In the genomic region with DNA sequence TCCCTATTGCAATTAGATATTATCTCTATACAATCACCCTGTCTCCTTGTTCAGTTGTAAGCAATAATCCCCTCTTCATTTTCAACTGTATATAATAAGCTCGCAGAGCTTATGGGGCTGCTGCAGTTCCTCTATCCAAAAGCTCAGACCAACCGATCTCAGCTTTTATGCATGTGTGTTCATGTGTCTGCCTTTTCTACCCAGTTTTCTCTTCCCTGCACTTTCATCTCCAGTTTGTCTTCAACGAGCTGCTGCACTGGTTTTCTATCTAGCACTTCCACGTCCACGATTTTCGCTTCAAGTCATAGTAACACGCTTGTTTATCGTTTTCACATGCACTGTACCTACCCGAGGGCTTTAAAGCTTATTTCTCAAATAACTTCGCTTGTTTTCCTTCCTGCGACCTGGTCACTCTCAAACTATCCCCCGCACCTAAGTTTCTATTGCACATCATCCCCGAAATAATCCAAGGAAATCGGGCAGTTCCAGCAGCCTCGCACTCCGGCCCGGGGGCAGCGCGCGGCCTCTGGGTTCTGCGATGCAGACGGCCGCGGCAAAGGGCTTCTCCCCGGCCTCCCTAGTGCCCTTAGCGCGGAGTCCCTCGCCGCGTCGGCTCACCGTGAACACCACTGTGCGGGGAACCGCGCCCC, we compare ENCODE assay signal across 7 mouse cellular contexts. TPM values are rescaled to one million over a fixed set of nuclear protein-coding genes. Genes with fewer than 3 reads are reported as not detected.
DNase-seq lines count a peak whose midpoint lies in the region; ATAC-seq and TF ChIP-seq lines count a peak whose summit lies in the region.

No protein-coding gene starts in this region.

- no peak overlapping the region; the same call in 1 of the 2 replicates for H3K27ac ChIP-seq in testis, adult 2 months (ENCODE audit: control insufficient read depth, insufficient read depth, low read depth, low read length)
- peak overlapping the region; percentile 87 for H3K27ac ChIP-seq in forebrain, embryonic 10.5 days
- peak overlapping the region; percentile 21; the same call in 1 of the 2 replicates for H3K27ac ChIP-seq in liver, embryonic 11.5 days (ENCODE audit: low read depth, low read length)
- peak overlapping the region; percentile 90; the same call in 1 of the 2 replicates for H3K27ac ChIP-seq in stomach, postnatal 0 days (replicated peaks)

- H3K4me1 ChIP-seq in testis, adult 2 months (ENCODE audit: control insufficient read depth, insufficient read depth, low read length): peaks cover 2% of the 10 kb centered on the region; the same call in 1 of the 2 replicates
- H3K4me1 ChIP-seq in forebrain, embryonic 10.5 days: peaks cover 24% of the 10 kb centered on the region
- H3K4me1 ChIP-seq in liver, embryonic 11.5 days (replicated peaks; ENCODE audit: control insufficient read depth, insufficient read depth, low read length): peaks cover 4% of the 10 kb centered on the region; the same call in 1 of the 2 replicates
- no peaks in the 10 kb centered on the region for H3K4me1 ChIP-seq in stomach, postnatal 0 days (replicated peaks; ENCODE audit: control insufficient read depth, insufficient read depth)

- TF ChIP-seq CTCF in testis, adult 2 months (IDR thresholded peaks at IDR 0.05; ENCODE audit: control insufficient read depth, insufficient read depth, insufficient replicate concordance, low read depth, low read length): no peak
- no peak for TF ChIP-seq CTCF in stomach, postnatal 0 days (IDR thresholded peaks at IDR 0.05; ENCODE audit: low read depth)

- no peak for DNase-seq in testis, postnatal 14 days (ENCODE audit: low spot score)
- no peak for DNase-seq in forebrain, embryonic 10.5 days (ENCODE audit: extremely low spot score, low spot score)
- DNase-seq in liver, embryonic 11.5 days (ENCODE audit: low spot score): no peak
- no peak for DNase-seq in stomach, postnatal 0 days (ENCODE audit: low spot score)
- no peak for DNase-seq in left cerebral cortex, adult 8-10 months (ENCODE audit: low spot score in 2 of 2)
- DNase-seq in right cerebral cortex, postnatal 4 days: no peak

- 1% methylated on average over 35 of the region's 35 CpGs for WGBS in forebrain, embryonic 10.5 days
- 1% methylated on average over 35 of the region's 35 CpGs for WGBS in liver, embryonic 11.5 days
- WGBS in stomach, postnatal 0 days: 1% methylated on average over 35 of the region's 35 CpGs

- peak overlapping the region; percentile 86 for H3K4me3 ChIP-seq in testis, adult 2 months (ENCODE audit: control insufficient read depth, low read depth, low read length)
- peak overlapping the region; percentile 89 for H3K4me3 ChIP-seq in forebrain, embryonic 10.5 days
- peak overlapping the region; percentile 89 for H3K4me3 ChIP-seq in liver, embryonic 11.5 days (ENCODE audit: low read depth, low read length)
- H3K4me3 ChIP-seq in stomach, postnatal 0 days (ENCODE audit: low read depth, low read length): peak overlapping the region; percentile 89

- TF ChIP-seq EP300 in stomach, postnatal 0 days (optimal IDR thresholded peaks at IDR 0.05): no peak

- TF ChIP-seq POLR2A in testis, adult 2 months (IDR thresholded peaks at IDR 0.05; ENCODE audit: control insufficient read depth, low read depth, low read length): no peak

- H3K27me3 ChIP-seq in testis, adult 2 months (ENCODE audit: control insufficient read depth, insufficient read depth, low read length): no peaks in the 10 kb centered on the region
- no peaks in the 10 kb centered on the region for H3K27me3 ChIP-seq in forebrain, embryonic 10.5 days (ENCODE audit: poor library complexity, severe bottlenecking)
- H3K27me3 ChIP-seq in liver, embryonic 11.5 days (replicated peaks; ENCODE audit: control insufficient read depth, insufficient read depth, low read length): no peaks in the 10 kb centered on the region
- H3K27me3 ChIP-seq in stomach, postnatal 0 days (ENCODE audit: control insufficient read depth, insufficient read depth, low read length): no peaks in the 10 kb centered on the region

- ATAC-seq in liver, embryonic 11.5 days (replicated peaks; ENCODE audit: low FRiP score): no peak; the same call in 1 of the 2 replicates
- ATAC-seq in stomach, postnatal 0 days (ENCODE audit: low FRiP score, low TSS enrichment): no peak

- peak overlapping the region; percentile 83 for H3K4me2 ChIP-seq in liver, embryonic 11.5 days
- H3K4me2 ChIP-seq in stomach, postnatal 0 days (replicated peaks; ENCODE audit: low read depth): peak overlapping the region; percentile 92

- peak overlapping the region; percentile 79 for H3K9ac ChIP-seq in liver, embryonic 11.5 days (ENCODE audit: low read depth, low read length)
- peak overlapping the region; percentile 76 for H3K9ac ChIP-seq in stomach, postnatal 0 days (ENCODE audit: low read length)

- no peaks in the 10 kb centered on the region for H3K9me3 ChIP-seq in forebrain, embryonic 10.5 days
- H3K9me3 ChIP-seq in liver, embryonic 11.5 days (ENCODE audit: control insufficient read depth, low read length): no peaks in the 10 kb centered on the region
- no peaks in the 10 kb centered on the region for H3K9me3 ChIP-seq in stomach, postnatal 0 days (ENCODE audit: control insufficient read depth, low read length)

- no peaks in the 10 kb centered on the region for H3K36me3 ChIP-seq in testis, adult 2 months (ENCODE audit: control insufficient read depth, insufficient read depth, low read length)
- peaks cover 43% of the 10 kb centered on the region for H3K36me3 ChIP-seq in forebrain, embryonic 10.5 days (replicated peaks)
- H3K36me3 ChIP-seq in liver, embryonic 11.5 days (ENCODE audit: control insufficient read depth, insufficient read depth, low read length): peaks cover 19% of the 10 kb centered on the region
- H3K36me3 ChIP-seq in stomach, postnatal 0 days (ENCODE audit: control insufficient read depth, insufficient read depth, low read length): peaks cover 11% of the 10 kb centered on the region

RNA-seq across cellular contexts. Expression of a gene that starts 0.4 kb away (rescaled TPM):
- 20.2 and 25.0 TPM in 2 replicates for polyA plus RNA-seq in testis, adult 2 months (2012; rRNA removed)
- 25.2 and 25.9 TPM in 2 replicates for polyA plus RNA-seq in forebrain, embryonic 10.5 days (2016; fragmentation: Nextera tagmentation; extraction: Ambion mirVana)
- polyA plus RNA-seq in liver, embryonic 11.5 days (2014; fragmentation: Nextera tagmentation; extraction: Ambion mirVana): 29.7 and 32.1 TPM in 2 replicates
- 16.7 and 17.3 TPM in 2 replicates for polyA plus RNA-seq in stomach, postnatal 0 days (2015; fragmentation: Nextera tagmentation; extraction: Ambion mirVana)
- 10 to 100 TPM; 30.3 to 36.4 (median 33.4) TPM for total RNA-seq in left cerebral cortex, adult 8-10 months (2022)

RNA-seq across cellular contexts. Expression of a gene that starts 0.4 kb away (rescaled TPM):
- 10.0 and 11.1 TPM in 2 replicates for polyA plus RNA-seq in testis, adult 2 months (2012; rRNA removed)
- polyA plus RNA-seq in forebrain, embryonic 10.5 days (2016; fragmentation: Nextera tagmentation; extraction: Ambion mirVana): 62.9 and 66.1 TPM in 2 replicates
- polyA plus RNA-seq in liver, embryonic 11.5 days (2014; fragmentation: Nextera tagmentation; extraction: Ambion mirVana): 69.2 and 75.6 TPM in 2 replicates
- 16.2 and 16.3 TPM in 2 replicates for polyA plus RNA-seq in stomach, postnatal 0 days (2015; fragmentation: Nextera tagmentation; extraction: Ambion mirVana)
- 10 to 100 TPM; 19.4 to 28.6 (median 23.5) TPM for total RNA-seq in left cerebral cortex, adult 8-10 months (2022)
